Mouse (Mus musculus) midbrain, embryonic 11.5 days (tissue): Measurements from ENCODE around the gene Kctd2. TPM values are rescaled to one million over a fixed set of nuclear protein-coding genes. Genes with fewer than 3 reads are reported as not detected.
"Not testable (repeated sequence)": the region's sequence is repeated elsewhere in the genome, so short reads cannot be mapped to it uniquely, and the experiment has no call there.

ENCODE experiments used
- ATAC-seq: fragments of 200-750 bp; cut with Nextera tagmentation; 2 replicates; pipeline ENCODE4 v1.8.0; 2017; ENCODE audit warnings: moderate TSS enrichment, moderate library complexity; ENCODE audit not compliant: low FRiP score
- DNase-seq: peaks from one replicate; pipeline ENCODE4 v3.0.0; 2015; ENCODE audit warnings: low spot score; ENCODE audit errors: missing footprints
- H3K27ac ChIP-seq: fragments of 300-500 bp; sonication (generic); 2 replicates; pipeline ENCODE4 v1.5.1; 2014; ENCODE audit warnings: low read depth, low read length
- H3K27me3 ChIP-seq: fragments of 300-500 bp; sonication (generic); 2 replicates; pipeline ENCODE4 v1.6.1; 2014; ENCODE audit warnings: mild to moderate bottlenecking, low read length, moderate library complexity, mixed read lengths; ENCODE audit not compliant: control insufficient read depth, insufficient read depth
- H3K36me3 ChIP-seq: fragments of 300-500 bp; sonication (generic); 2 replicates; pipeline ENCODE4 v1.6.1; 2014; ENCODE audit warnings: mild to moderate bottlenecking, low read length, moderate library complexity, mixed read lengths; ENCODE audit not compliant: control insufficient read depth, insufficient read depth
- H3K4me1 ChIP-seq: fragments of 300-500 bp; sonication (generic); 2 replicates; pipeline ENCODE4 v1.6.1; 2014; ENCODE audit warnings: low read length; ENCODE audit not compliant: control insufficient read depth, insufficient read depth
- H3K4me2 ChIP-seq: fragments of 300-500 bp; sonication (generic); 2 replicates; pipeline ENCODE4 v1.6.1; 2014; ENCODE audit warnings: mild to moderate bottlenecking, moderate library complexity
- H3K4me3 ChIP-seq: fragments of 300-500 bp; sonication (generic); 2 replicates; pipeline ENCODE4 v1.5.1; 2014; ENCODE audit warnings: low read depth, low read length
- H3K9ac ChIP-seq: fragments of 300-500 bp; sonication (generic); 2 replicates; pipeline ENCODE4 v1.6.1; 2014; ENCODE audit warnings: low read length
- H3K9me3 ChIP-seq: fragments of 300-500 bp; sonication (generic); 2 replicates; pipeline ENCODE4 v1.6.1; 2016; ENCODE audit warnings: low read length; ENCODE audit not compliant: control insufficient read depth
- WGBS: fragments of 180-500 bp; shearing (Covaris S2); extraction: QIAGEN DNeasy Blood & Tissue Kit; methylation state at CpG from one replicate; pipeline ENCODE4 v1.1.7; 2014; 5-methylcytosine and 5-hydroxymethylcytosine counted together
- polyA plus RNA-seq: library from polyadenylated mRNA; unstranded; fragments of >200 nt; fragmentation: Nextera tagmentation; extraction: Ambion mirVana; gene quantifications from 2 replicates; pipeline ENCODE4 v1.2.1, GENCODE M21; 2014

The Kctd2 gene
- polyA plus RNA-seq, 1 experiment from 2014 or later = 24.0 TPM

- DNase-seq (peak; percentile 64), ATAC-seq (no peak)
- H3K36me3 ChIP-seq = no peaks in the 10 kb centered on the region
- no peak overlapping the region for H3K4me2 ChIP-seq
- H3K9me3 ChIP-seq = no peaks in the 10 kb centered on the region
- no peak overlapping the region for H3K27ac ChIP-seq
- H3K4me1 ChIP-seq = no peaks in the 10 kb centered on the region
- 83% methylated on average over 11 of the region's 11 CpGs for WGBS
- no peak overlapping the region for H3K4me3 ChIP-seq
- no peaks in the 10 kb centered on the region for H3K27me3 ChIP-seq
- H3K9ac ChIP-seq = no peak overlapping the region
Measured at GRCm38 (mm10) chr11:115447321-115447885, 27.5 kb downstream of the Kctd2 start.

- H3K27ac ChIP-seq = no peak overlapping the region
- H3K4me3 ChIP-seq = no peak overlapping the region
- ATAC-seq (no peak), DNase-seq (no peak)
- no peak overlapping the region for H3K9ac ChIP-seq
- no peaks in the 10 kb centered on the region for H3K27me3 ChIP-seq
- H3K4me1 ChIP-seq = no peaks in the 10 kb centered on the region
- H3K9me3 ChIP-seq = no peaks in the 10 kb centered on the region
- H3K36me3 ChIP-seq = no peaks in the 10 kb centered on the region
- WGBS = 83% methylated on average over 16 of the region's 16 CpGs
- H3K4me2 ChIP-seq = no peak overlapping the region
Measured at GRCm38 (mm10) chr11:115448075-115448474, 28.1 kb downstream of the Kctd2 start.

- no peak overlapping the region for H3K4me3 ChIP-seq
- no peaks in the 10 kb centered on the region for H3K9me3 ChIP-seq
- no peaks in the 10 kb centered on the region for H3K36me3 ChIP-seq
- no peak overlapping the region for H3K27ac ChIP-seq
- ATAC-seq (no peak), DNase-seq (no peak)
- 65% methylated on average over 7 of the region's 7 CpGs for WGBS
- no peaks in the 10 kb centered on the region for H3K4me1 ChIP-seq
- no peak overlapping the region for H3K4me2 ChIP-seq
- H3K9ac ChIP-seq = no peak overlapping the region
- H3K27me3 ChIP-seq = no peaks in the 10 kb centered on the region
Measured at GRCm38 (mm10) chr11:115448998-115449397, 29.1 kb downstream of the Kctd2 start.

- H3K9me3 ChIP-seq = no peaks in the 10 kb centered on the region
- H3K36me3 ChIP-seq = no peaks in the 10 kb centered on the region
- no peaks in the 10 kb centered on the region for H3K27me3 ChIP-seq
- WGBS = 94% methylated on average over 7 of the region's 7 CpGs
- no peaks in the 10 kb centered on the region for H3K4me1 ChIP-seq
- H3K27ac ChIP-seq = no peak overlapping the region
- H3K4me2 ChIP-seq = no peak overlapping the region
- H3K4me3 ChIP-seq = no peak overlapping the region
- no peak overlapping the region for H3K9ac ChIP-seq
- DNase-seq (no peak), ATAC-seq (no peak)
Measured at GRCm38 (mm10) chr11:115450176-115450575, 30.2 kb downstream of the Kctd2 start.

GRCm38 (mm10) chr11:115451781-115452241 is 31.9 kb downstream of the Kctd2 start:
- H3K4me2 ChIP-seq = no peak overlapping the region
- DNase-seq = peak; percentile 78
- H3K27ac ChIP-seq = no peak overlapping the region
- no peak overlapping the region for H3K4me3 ChIP-seq
- H3K9me3 ChIP-seq = no peaks in the 10 kb centered on the region
- ATAC-seq = no peak
- no peaks in the 10 kb centered on the region for H3K36me3 ChIP-seq
- H3K4me1 ChIP-seq = no peaks in the 10 kb centered on the region
- H3K27me3 ChIP-seq = no peaks in the 10 kb centered on the region
- WGBS = 90% methylated on average over 8 of the region's 8 CpGs
- H3K9ac ChIP-seq = no peak overlapping the region

- Histone ChIP-seq H3K27me3 (no peaks in the 10 kb centered on the region), H3K9me3 (no peaks in the 10 kb centered on the region), H3K27ac (no peak overlapping the region), H3K4me2 (no peak overlapping the region), H3K4me1 (no peaks in the 10 kb centered on the region), H3K4me3 (no peak overlapping the region), H3K9ac (no peak overlapping the region), H3K36me3 (no peaks in the 10 kb centered on the region)
- ATAC-seq (no peak), DNase-seq (no peak)
- 86% methylated on average over 7 of the region's 7 CpGs for WGBS
Measured at GRCm38 (mm10) chr11:115452281-115452860, 32.4 kb downstream of the Kctd2 start.

GRCm38 (mm10) chr11:115453306-115453705 is 33.4 kb downstream of the Kctd2 start:
- no peaks in the 10 kb centered on the region for H3K4me1 ChIP-seq
- H3K9me3 ChIP-seq = no peaks in the 10 kb centered on the region
- DNase-seq (no peak), ATAC-seq (no peak)
- H3K36me3 ChIP-seq = no peaks in the 10 kb centered on the region
- 72% methylated on average over 4 of the region's 4 CpGs for WGBS
- H3K9ac ChIP-seq = no peak overlapping the region
- H3K4me2 ChIP-seq = no peak overlapping the region
- H3K27me3 ChIP-seq = no peaks in the 10 kb centered on the region
- no peak overlapping the region for H3K4me3 ChIP-seq
- H3K27ac ChIP-seq = no peak overlapping the region

- not testable (repeated sequence) for H3K9ac ChIP-seq, H3K27ac ChIP-seq, H3K9me3 ChIP-seq, H3K27me3 ChIP-seq, DNase-seq, H3K4me1 ChIP-seq, H3K4me2 ChIP-seq, H3K36me3 ChIP-seq, ATAC-seq, H3K4me3 ChIP-seq
- 85% methylated on average over 6 of the region's 6 CpGs for WGBS
Measured at GRCm38 (mm10) chr11:115454822-115455221, 34.9 kb downstream of the Kctd2 start.

- no peak overlapping the region for H3K9ac ChIP-seq
- H3K27ac ChIP-seq = no peak overlapping the region
- H3K36me3 ChIP-seq = no peaks in the 10 kb centered on the region
- 87% methylated on average over 15 of the region's 15 CpGs for WGBS
- H3K4me1 ChIP-seq = no peaks in the 10 kb centered on the region
- ATAC-seq (no peak), DNase-seq (no peak)
- H3K4me3 ChIP-seq = no peak overlapping the region
- H3K4me2 ChIP-seq = no peak overlapping the region
- H3K27me3 ChIP-seq = no peaks in the 10 kb centered on the region
- H3K9me3 ChIP-seq = no peaks in the 10 kb centered on the region
Measured at GRCm38 (mm10) chr11:115455619-115456018, 35.7 kb downstream of the Kctd2 start.
